Mouse (Mus musculus): ENCODE data around the gene Olfr1158. TPM values are rescaled to one million over a fixed set of nuclear protein-coding genes. Genes with fewer than 3 reads are reported as not detected.

Olfr1158 gene
- not detected in 2 replicates for polyA plus RNA-seq (2015; fragmentation: Nextera tagmentation; extraction: Ambion mirVana)

DNA sequence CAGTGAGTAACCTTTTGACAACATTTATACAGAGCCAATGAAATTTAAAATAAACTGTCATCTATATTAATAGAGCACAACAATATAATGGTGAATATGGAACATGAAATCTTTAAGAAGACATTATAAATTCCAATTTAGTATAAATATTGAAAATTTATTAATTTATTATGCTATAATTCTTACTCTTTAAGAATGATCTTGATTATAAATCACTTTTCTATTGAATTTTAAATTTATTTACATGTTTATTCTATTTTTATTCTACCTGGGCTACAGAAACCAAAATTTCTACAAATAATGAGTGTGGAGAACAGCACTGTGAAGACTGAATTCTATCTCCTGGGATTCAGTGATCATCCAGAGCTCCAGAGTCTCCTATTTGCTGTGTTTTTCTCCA lies at the start of gene Olfr1158:
Gene Olfr1158 (plus strand): TSS at position 301 of the 400 bp plus-strand sequence.

DNA sequence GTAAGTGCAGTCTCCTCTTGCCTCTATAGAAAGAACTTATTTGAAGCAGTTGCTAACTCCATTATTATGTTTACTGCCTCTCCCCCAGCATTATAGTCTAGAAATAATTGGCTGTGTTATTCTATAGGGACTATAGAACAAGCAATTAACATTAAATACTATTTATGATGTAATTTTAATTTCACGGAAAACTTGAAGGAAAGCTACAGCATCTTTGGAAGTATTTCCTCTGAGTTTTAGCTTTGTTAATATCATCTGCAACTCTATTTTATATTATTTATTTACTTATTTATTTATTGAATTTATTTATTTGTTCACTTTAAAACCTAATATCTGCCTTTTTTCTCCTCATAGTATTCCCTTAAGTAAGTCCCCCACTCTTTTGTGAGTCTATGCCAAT lies 44.9 kb upstream of the Olfr1158 start, which contains the start of gene Olfr1155:
Gene Olfr1155 (minus strand): TSS at position 101 of the 400 bp plus-strand sequence.

DNA sequence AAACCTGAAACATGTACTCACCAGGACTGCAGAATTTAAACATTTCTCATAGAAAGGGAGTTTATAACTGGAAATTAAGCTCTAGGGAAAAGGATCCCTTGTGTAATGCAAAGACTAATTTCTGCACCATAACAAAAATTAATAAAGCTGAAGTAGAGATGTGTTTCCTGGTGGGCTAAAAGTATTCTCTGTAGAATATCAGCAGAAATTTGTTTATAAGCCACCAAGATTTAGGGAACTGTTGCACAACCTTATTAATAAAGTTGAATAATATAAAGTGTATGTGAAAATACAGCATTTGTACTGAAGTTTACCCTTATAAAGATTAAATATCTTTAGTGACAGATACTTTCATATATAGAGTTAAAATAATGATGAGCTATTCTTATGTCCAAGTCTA lies 36.9 kb upstream of the Olfr1158 start, which contains the start of gene Olfr1156:
Gene Olfr1156 (minus strand): TSS at position 101 of the 400 bp plus-strand sequence.

DNA sequence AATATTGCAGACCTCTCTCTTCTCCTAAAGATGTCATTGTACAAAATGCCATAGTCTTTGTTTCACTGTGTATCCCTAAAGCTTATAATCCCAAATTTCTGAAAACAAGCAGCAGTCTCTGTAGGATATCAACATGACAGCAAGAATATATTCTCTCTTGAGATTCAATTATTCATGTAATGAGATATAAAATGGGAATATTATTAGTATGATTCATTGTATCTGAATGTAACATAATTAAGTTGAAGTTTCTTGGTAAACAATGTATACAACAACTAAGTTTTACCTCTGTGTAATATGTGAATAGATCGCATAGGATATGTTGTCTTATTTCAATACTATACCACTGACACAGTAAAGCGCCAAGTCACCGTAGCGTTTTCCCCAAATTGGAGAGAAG lies 21.7 kb upstream of the Olfr1158 start, which contains the start of gene Olfr1157:
Gene Olfr1157 (minus strand): TSS at position 101 of the 400 bp plus-strand sequence.

DNA sequence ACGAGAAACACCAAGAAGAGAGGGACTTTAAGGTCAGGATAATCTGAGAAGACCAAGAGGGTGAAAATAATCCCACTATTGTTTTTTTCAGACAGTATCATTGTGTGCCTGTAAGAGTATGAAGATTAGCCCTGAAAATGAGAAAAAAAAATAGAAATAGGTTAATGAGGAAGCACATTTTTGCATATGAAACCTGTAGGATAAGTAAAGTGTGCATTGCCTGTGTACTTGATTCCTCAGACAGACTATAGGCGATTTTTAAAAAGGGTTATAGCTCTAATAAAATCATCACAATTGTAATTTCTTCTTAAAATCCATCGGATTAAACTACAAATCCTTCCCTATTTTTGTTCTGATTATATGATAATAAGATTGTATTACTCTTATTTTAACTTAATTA lies 15.3 kb upstream of the Olfr1158 start, which contains the start of gene Olfr74:
Gene Olfr74 (minus strand): TSS at position 101 of the 400 bp plus-strand sequence.

DNA sequence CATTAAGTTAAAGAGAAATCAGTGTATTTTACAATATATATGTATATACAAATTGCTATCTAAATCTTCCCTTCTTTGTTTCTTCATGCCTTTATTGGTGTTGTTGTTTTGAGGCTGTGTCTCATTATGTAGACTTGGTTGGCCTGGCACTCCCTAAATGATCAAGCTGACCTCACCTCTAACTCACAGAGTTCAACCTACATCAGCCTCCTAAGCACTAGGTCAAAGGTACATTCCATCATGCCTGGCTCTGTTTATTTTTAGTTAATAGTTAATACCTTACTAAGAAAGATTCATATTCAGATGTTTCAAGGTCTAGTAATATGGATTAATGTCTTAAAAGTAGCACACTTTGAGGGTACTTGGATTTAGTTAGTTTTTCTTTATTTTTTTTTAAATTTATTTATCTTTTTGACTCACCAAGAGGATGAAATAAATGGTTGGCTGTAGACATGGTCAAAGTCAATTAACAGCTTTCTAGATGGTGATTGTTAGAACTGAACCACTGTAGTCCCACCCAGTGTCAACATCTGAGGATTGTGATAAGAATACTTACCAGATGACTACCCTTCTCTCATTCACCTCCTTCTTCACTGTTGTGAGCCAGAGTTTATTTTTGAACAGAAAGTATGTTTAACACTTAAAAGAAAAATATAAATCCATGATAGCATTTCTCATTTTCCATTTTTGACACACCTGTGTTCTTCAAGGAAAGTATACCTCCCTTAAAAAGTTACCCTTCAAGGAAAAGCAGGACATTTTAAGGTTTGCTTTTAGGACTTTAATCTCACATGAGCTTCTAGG lies 17.8 kb downstream of the Olfr1158 start, which contains the start of gene Olfr1160:
Gene Olfr1160 (minus strand): TSS at position 754 of the 804 bp plus-strand sequence.

DNA sequence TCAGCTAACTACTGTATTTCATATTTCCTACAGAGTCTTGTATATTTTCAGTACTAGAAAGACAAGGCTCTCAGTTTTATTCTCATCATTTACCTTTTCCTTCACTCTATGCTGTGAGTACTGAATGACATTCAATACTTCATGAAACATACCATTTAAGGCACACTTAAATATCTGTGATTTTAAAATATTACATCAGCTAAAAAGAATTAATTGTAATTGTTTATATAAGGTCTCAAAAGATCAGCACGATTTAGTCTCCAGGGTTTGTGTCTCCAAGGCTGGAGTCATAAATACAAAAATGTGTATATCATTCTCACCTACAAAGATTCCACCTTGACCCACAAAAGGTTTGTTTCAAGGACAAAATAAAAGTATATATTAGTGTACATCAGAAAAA lies 32.6 kb downstream of the Olfr1158 start, which contains the start of gene Olfr1161:
Gene Olfr1161 (plus strand): TSS at position 301 of the 400 bp plus-strand sequence.

DNA sequence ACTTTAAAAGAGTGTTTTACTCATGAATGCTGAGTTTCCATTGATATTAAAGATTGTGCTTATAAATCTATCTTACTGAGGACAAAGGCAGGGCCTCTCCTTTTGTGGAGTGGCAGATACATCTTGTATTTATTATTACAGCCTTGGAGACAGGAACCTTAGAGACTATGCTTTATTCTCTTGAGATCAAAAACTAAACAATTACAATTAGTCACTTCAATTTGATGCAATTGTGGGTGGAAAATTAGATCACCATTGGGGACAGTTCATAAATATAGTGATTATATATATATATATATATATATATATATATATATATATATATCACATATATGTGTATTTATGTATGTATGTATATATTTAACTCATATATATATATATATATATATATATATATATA lies 47.7 kb downstream of the Olfr1158 start, which contains the start of gene Olfr73:
Gene Olfr73 (minus strand): TSS at position 101 of the 400 bp plus-strand sequence.

Other genes starting within 250 kb of the Olfr1158 start
- gene Olfr1140, start 246.4 kb upstream of the Olfr1158 start, polyA plus RNA-seq (2015; fragmentation: Nextera tagmentation; extraction: Ambion mirVana) = not detected in 2 replicates
- gene Olfr1141, start 236.1 kb upstream of the Olfr1158 start, polyA plus RNA-seq (2015; fragmentation: Nextera tagmentation; extraction: Ambion mirVana) = not detected in 2 replicates
- not detected in 2 replicates for gene Olfr152, start 210.6 kb upstream of the Olfr1158 start, polyA plus RNA-seq (2015; fragmentation: Nextera tagmentation; extraction: Ambion mirVana)
- gene Olfr1143, start 189.5 kb upstream of the Olfr1158 start, polyA plus RNA-seq (2015; fragmentation: Nextera tagmentation; extraction: Ambion mirVana) = not detected in 2 replicates
- not detected in 2 replicates for gene Olfr1145, start 180.3 kb upstream of the Olfr1158 start, polyA plus RNA-seq (2015; fragmentation: Nextera tagmentation; extraction: Ambion mirVana)
- gene Olfr1148, start 159.6 kb upstream of the Olfr1158 start, polyA plus RNA-seq (2015; fragmentation: Nextera tagmentation; extraction: Ambion mirVana) = not detected in 2 replicates
- not detected in 2 replicates for gene Olfr1150-ps1, start 146.1 kb upstream of the Olfr1158 start, polyA plus RNA-seq (2015; fragmentation: Nextera tagmentation; extraction: Ambion mirVana)
- gene Olfr1151, start 134.3 kb upstream of the Olfr1158 start, polyA plus RNA-seq (2015; fragmentation: Nextera tagmentation; extraction: Ambion mirVana) = not detected in 2 replicates
- not detected in 2 replicates for gene Olfr1152, start 123.6 kb upstream of the Olfr1158 start, polyA plus RNA-seq (2015; fragmentation: Nextera tagmentation; extraction: Ambion mirVana)
- not detected in 2 replicates for gene Olfr1153, start 95.2 kb upstream of the Olfr1158 start, polyA plus RNA-seq (2015; fragmentation: Nextera tagmentation; extraction: Ambion mirVana)
- not detected in 2 replicates for gene Olfr1154, start 84.9 kb upstream of the Olfr1158 start, polyA plus RNA-seq (2015; fragmentation: Nextera tagmentation; extraction: Ambion mirVana)
- not detected in 2 replicates for gene Olfr1155, start 45.0 kb upstream of the Olfr1158 start, polyA plus RNA-seq (2015; fragmentation: Nextera tagmentation; extraction: Ambion mirVana)
- not detected in 2 replicates for gene Olfr1156, start 37.0 kb upstream of the Olfr1158 start, polyA plus RNA-seq (2015; fragmentation: Nextera tagmentation; extraction: Ambion mirVana)
- not detected in 2 replicates for gene Olfr1157, start 21.8 kb upstream of the Olfr1158 start, polyA plus RNA-seq (2015; fragmentation: Nextera tagmentation; extraction: Ambion mirVana)
- gene Olfr74, start 15.4 kb upstream of the Olfr1158 start, polyA plus RNA-seq (2015; fragmentation: Nextera tagmentation; extraction: Ambion mirVana) = not detected in 2 replicates
- gene Olfr1160, start 18.2 kb downstream of the Olfr1158 start, polyA plus RNA-seq (2015; fragmentation: Nextera tagmentation; extraction: Ambion mirVana) = not detected in 2 replicates
- gene Olfr1161, start 32.7 kb downstream of the Olfr1158 start, polyA plus RNA-seq (2015; fragmentation: Nextera tagmentation; extraction: Ambion mirVana) = not detected in 2 replicates
- not detected in 2 replicates for gene Olfr73, start 47.6 kb downstream of the Olfr1158 start, polyA plus RNA-seq (2015; fragmentation: Nextera tagmentation; extraction: Ambion mirVana)
- gene Olfr1162, start 61.0 kb downstream of the Olfr1158 start, polyA plus RNA-seq (2015; fragmentation: Nextera tagmentation; extraction: Ambion mirVana) = not detected in 2 replicates
- gene Olfr1163, start 81.7 kb downstream of the Olfr1158 start, polyA plus RNA-seq (2015; fragmentation: Nextera tagmentation; extraction: Ambion mirVana) = not detected in 2 replicates
- gene Olfr1164, start 103.9 kb downstream of the Olfr1158 start, polyA plus RNA-seq (2015; fragmentation: Nextera tagmentation; extraction: Ambion mirVana) = not detected in 2 replicates
- not detected in 2 replicates for gene Olfr1166, start 138.2 kb downstream of the Olfr1158 start, polyA plus RNA-seq (2015; fragmentation: Nextera tagmentation; extraction: Ambion mirVana)
- not detected in 2 replicates for gene Olfr1167, start 165.1 kb downstream of the Olfr1158 start, polyA plus RNA-seq (2015; fragmentation: Nextera tagmentation; extraction: Ambion mirVana)
- gene Olfr1168, start 191.8 kb downstream of the Olfr1158 start, polyA plus RNA-seq (2015; fragmentation: Nextera tagmentation; extraction: Ambion mirVana) = not detected in 2 replicates
- gene Olfr1170, start 238.2 kb downstream of the Olfr1158 start, polyA plus RNA-seq (2015; fragmentation: Nextera tagmentation; extraction: Ambion mirVana) = not detected in 2 replicates